In the genomic region with DNA sequence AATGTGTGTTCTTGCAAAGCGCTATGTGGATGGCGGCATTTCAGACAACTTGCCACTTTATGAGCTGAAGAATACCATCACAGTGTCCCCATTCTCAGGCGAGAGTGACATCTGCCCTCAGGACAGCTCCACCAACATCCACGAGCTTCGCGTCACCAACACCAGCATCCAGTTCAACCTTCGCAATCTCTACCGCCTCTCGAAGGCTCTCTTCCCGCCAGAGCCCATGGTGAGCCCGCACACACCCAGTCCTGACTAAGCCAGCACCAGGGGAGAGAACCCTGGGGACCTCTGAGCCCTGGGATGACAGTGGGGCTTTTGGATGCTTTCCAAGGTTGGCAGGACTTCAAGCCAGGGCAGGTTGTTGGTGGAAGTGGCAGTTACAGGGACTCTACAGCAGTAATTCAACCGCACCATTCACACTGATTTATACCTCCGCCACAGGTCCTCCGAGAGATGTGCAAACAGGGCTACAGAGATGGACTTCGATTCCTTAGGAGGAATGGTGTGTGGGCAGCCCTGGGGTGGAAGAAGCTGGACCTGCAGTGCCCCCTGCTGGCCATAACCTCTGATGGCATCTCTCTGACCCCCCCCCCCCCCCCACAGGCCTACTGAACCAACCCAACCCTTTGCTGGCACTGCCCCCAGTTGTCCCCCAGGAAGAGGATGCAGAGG, we compare ENCODE assay signal across 8 mouse cellular contexts. TPM values are rescaled to one million over a fixed set of nuclear protein-coding genes. Genes with fewer than 3 reads are reported as not detected.
A peak's percentile ranks its signal among the peaks of the same experiment; 100 is the strongest.
DNase-seq lines count a peak whose midpoint lies in the region; ATAC-seq and TF ChIP-seq lines count a peak whose summit lies in the region.

No protein-coding gene starts in this region.

- DNase-seq in hindbrain, embryonic 11.5 days (ENCODE audit: low spot score): peak; percentile 71
- no peak for DNase-seq in CH12.LX (ENCODE audit: extremely low read depth)
- peak; percentile 73 for DNase-seq in kidney, postnatal 14 days
- DNase-seq in retina, postnatal 1 day: peak; percentile 58
- DNase-seq in right cerebral cortex, postnatal 4 days: no peak
- DNase-seq in ovary, postnatal 14 days (ENCODE audit: low spot score): no peak

- TF ChIP-seq POLR2A in CH12.LX (IDR thresholded peaks at IDR 0.05; ENCODE audit: low read depth, low read length): no peak
- TF ChIP-seq POLR2A in bone marrow macrophage, adult 2 months (IDR thresholded peaks at IDR 0.05; ENCODE audit: borderline replicate concordance, low read depth, low read length): no peak

- WGBS in hindbrain, embryonic 11.5 days: 72% methylated on average over 15 of the region's 15 CpGs
- WGBS in hindbrain, embryonic 16.5 days: 77% methylated on average over 15 of the region's 15 CpGs

- H3K9ac ChIP-seq in hindbrain, embryonic 11.5 days (ENCODE audit: low read depth, low read length): no peak overlapping the region
- H3K9ac ChIP-seq in hindbrain, embryonic 16.5 days (ENCODE audit: low read depth, low read length): no peak overlapping the region
- H3K9ac ChIP-seq in CH12.LX (ENCODE audit: insufficient read depth, low read depth): no peak overlapping the region

- ATAC-seq in hindbrain, embryonic 11.5 days (ENCODE audit: low FRiP score): no peak
- ATAC-seq in hindbrain, embryonic 16.5 days: no peak

- H3K4me1 ChIP-seq in hindbrain, embryonic 11.5 days (replicated peaks; ENCODE audit: control insufficient read depth, insufficient read depth, low read length): peaks cover 3% of the 10 kb centered on the region; the same call in 1 of the 2 replicates
- peaks cover 18% of the 10 kb centered on the region for H3K4me1 ChIP-seq in hindbrain, embryonic 16.5 days (ENCODE audit: control insufficient read depth, insufficient read depth, low read depth, low read length)
- peaks cover 11 to 29% of the 10 kb centered on the region in 2 experiments for H3K4me1 ChIP-seq in CH12.LX (ENCODE audit: control insufficient read depth in 1 of 2, insufficient read depth in 2 of 2)
- peaks cover 50% of the 10 kb centered on the region for H3K4me1 ChIP-seq in bone marrow macrophage, adult 2 months (ENCODE audit: control insufficient read depth, insufficient read depth, low read length)

- no peaks in the 10 kb centered on the region for H3K79me2 ChIP-seq in CH12.LX (replicated peaks; ENCODE audit: control insufficient read depth, extremely low read depth, insufficient read depth, poor library complexity, severe bottlenecking)

- dilution Hi-C loops in CH12.LX (cut with MboI; ENCODE audit: extremely low pct_ligation_motif_present, extremely low pct_unique_long_range_greater_than_20kb, low sequenced_read_pairs): no loop called here

- H3K36me3 ChIP-seq in hindbrain, embryonic 11.5 days (ENCODE audit: control insufficient read depth, insufficient read depth, low read length): no peaks in the 10 kb centered on the region
- peaks cover 3% of the 10 kb centered on the region; the same call in 1 of the 2 replicates for H3K36me3 ChIP-seq in hindbrain, embryonic 16.5 days (ENCODE audit: control insufficient read depth, insufficient read depth, low read length)
- peaks cover 22 to 43% of the 10 kb centered on the region in 2 experiments for H3K36me3 ChIP-seq in CH12.LX (replicated peaks in 1 of 2; ENCODE audit: control insufficient read depth in 1 of 2, insufficient read depth in 1 of 2, low read length in 1 of 2)

- in situ Hi-C loops in CH12.LX (cut with MboI; ENCODE audit: low pct_ligation_motif_present, low pct_unique_long_range_greater_than_20kb, low sequenced_read_pairs): no loop called here

- no peak overlapping the region for H3K4me3 ChIP-seq in hindbrain, embryonic 11.5 days (ENCODE audit: low read depth, low read length)
- no peak overlapping the region for H3K4me3 ChIP-seq in hindbrain, embryonic 16.5 days (ENCODE audit: low read length)
- no peak overlapping the region for H3K4me3 ChIP-seq in CH12.LX (replicated peaks in 1 of 3; ENCODE audit: low read depth in 2 of 3, low read length in 2 of 3, poor library complexity in 1 of 3)
- H3K4me3 ChIP-seq in bone marrow macrophage, adult 2 months (ENCODE audit: insufficient read depth, low read length): no peak overlapping the region

- no peak for TF ChIP-seq EP300 in CH12.LX (IDR thresholded peaks at IDR 0.05; ENCODE audit: low read length)

- H3K9me3 ChIP-seq in hindbrain, embryonic 11.5 days (ENCODE audit: control insufficient read depth, low read length): no peaks in the 10 kb centered on the region
- H3K9me3 ChIP-seq in hindbrain, embryonic 16.5 days (ENCODE audit: control insufficient read depth, low read length): no peaks in the 10 kb centered on the region
- H3K9me3 ChIP-seq in CH12.LX (replicated peaks; ENCODE audit: low read length): no peaks in the 10 kb centered on the region

- H3K4me2 ChIP-seq in hindbrain, embryonic 11.5 days (replicated peaks; ENCODE audit: low read depth, low read length): no peak overlapping the region
- no peak overlapping the region for H3K4me2 ChIP-seq in hindbrain, embryonic 16.5 days (ENCODE audit: low read length)
- no peak overlapping the region for H3K4me2 ChIP-seq in CH12.LX (ENCODE audit: insufficient read depth, low read depth, poor library complexity, severe bottlenecking)

- peaks cover 40% of the 10 kb centered on the region for H3K27me3 ChIP-seq in hindbrain, embryonic 11.5 days (ENCODE audit: control insufficient read depth, insufficient read depth, low read length)
- peaks cover 26% of the 10 kb centered on the region for H3K27me3 ChIP-seq in hindbrain, embryonic 16.5 days (replicated peaks; ENCODE audit: control insufficient read depth, insufficient read depth, low read length)
- no peaks in the 10 kb centered on the region for H3K27me3 ChIP-seq in CH12.LX (replicated peaks)

- TF ChIP-seq CTCF in CH12.LX (conservative IDR thresholded peaks at IDR 0.05 in 1 of 2, IDR thresholded peaks at IDR 0.05 in 1 of 2; ENCODE audit: low read depth in 2 of 2, low read length in 2 of 2): peak in 1 of 2 experiments; percentile 69; a peak in 2 of 4 replicates
- TF ChIP-seq CTCF in bone marrow macrophage, adult 2 months (IDR thresholded peaks at IDR 0.05; ENCODE audit: low read depth, low read length): peak; percentile 18; the same call in 1 of the 2 replicates

- TF ChIP-seq RAD21 in CH12.LX (IDR thresholded peaks at IDR 0.05; ENCODE audit: low read depth, low read length): peak; percentile 58

- no peak overlapping the region for H3K27ac ChIP-seq in hindbrain, embryonic 11.5 days (ENCODE audit: low read depth, low read length)
- no peak overlapping the region for H3K27ac ChIP-seq in hindbrain, embryonic 16.5 days (ENCODE audit: low read depth, low read length)
- no peak overlapping the region for H3K27ac ChIP-seq in CH12.LX (ENCODE audit: insufficient read depth, low read depth)
- H3K27ac ChIP-seq in bone marrow macrophage, adult 2 months (ENCODE audit: insufficient read depth, low read depth, low read length): no peak overlapping the region

TF ChIP-seq in CH12.LX, 34 proteins besides CTCF, POLR2A, EP300 and RAD21:
- TF ChIP-seq ZMIZ1 (IDR thresholded peaks at IDR 0.05; ENCODE audit: low read depth, low read length) (no peak), NELFE (IDR thresholded peaks at IDR 0.05; ENCODE audit: low read depth, low read length) (no peak), ZNF384 (IDR thresholded peaks at IDR 0.05; ENCODE audit: low read depth, low read length) (no peak), TBP (conservative IDR thresholded peaks at IDR 0.05; ENCODE audit: low read depth, low read length) (no peak), SMC3 (IDR thresholded peaks at IDR 0.05; ENCODE audit: low read depth, low read length) (peak; percentile 44)

RNA-seq across cellular contexts. Expression of gene Cracr2b, which starts 2.8 kb away (rescaled TPM):
- 4.4 and 4.5 TPM in 2 replicates for polyA plus RNA-seq in hindbrain, embryonic 11.5 days (2014; fragmentation: Nextera tagmentation; extraction: Ambion mirVana)
- 7.9 and 10.8 TPM in 2 replicates for polyA plus RNA-seq in hindbrain, embryonic 16.5 days (2015; fragmentation: Nextera tagmentation; extraction: Ambion mirVana)
- not detected in 2 replicates for total RNA-seq in CH12.LX (2012; rRNA removed)
- total RNA-seq in CH12.LX (2014; rRNA removed): not detected in 2 replicates
- polyA plus RNA-seq in CH12.LX (2012; ENCODE audit: insufficient read length, low read depth): not detected in 2 replicates
- polyA plus RNA-seq in bone marrow macrophage, adult 2 months (2012; ENCODE audit: insufficient read depth, insufficient read length, missing spikeins): 66.8 and 69.6 TPM in 2 replicates

RNA-seq across cellular contexts. Expression of gene Pnpla2, which starts 3.1 kb away (rescaled TPM):
- polyA plus RNA-seq in hindbrain, embryonic 11.5 days (2014; fragmentation: Nextera tagmentation; extraction: Ambion mirVana): 13.7 and 14.2 TPM in 2 replicates
- 20.0 and 20.9 TPM in 2 replicates for polyA plus RNA-seq in hindbrain, embryonic 16.5 days (2015; fragmentation: Nextera tagmentation; extraction: Ambion mirVana)
- total RNA-seq in CH12.LX (2012; rRNA removed) (8.9 and 11.7 TPM in 2 replicates), CH12.LX (2014; rRNA removed) (1.5 and 2.8 TPM in 2 replicates)
- 25.3 and 29.6 TPM in 2 replicates for polyA plus RNA-seq in CH12.LX (2012; ENCODE audit: insufficient read length, low read depth)
- 92.9 and 94.0 TPM in 2 replicates for polyA plus RNA-seq in bone marrow macrophage, adult 2 months (2012; ENCODE audit: insufficient read depth, insufficient read length, missing spikeins)

RNA-seq across cellular contexts. Expression of gene Cd151, which starts 9.1 kb away (rescaled TPM):
- polyA plus RNA-seq in hindbrain, embryonic 11.5 days (2014; fragmentation: Nextera tagmentation; extraction: Ambion mirVana): 40.1 and 57.9 TPM in 2 replicates
- 23.0 and 24.7 TPM in 2 replicates for polyA plus RNA-seq in hindbrain, embryonic 16.5 days (2015; fragmentation: Nextera tagmentation; extraction: Ambion mirVana)
- total RNA-seq in CH12.LX (2012; rRNA removed) (14.9 and 15.0 TPM in 2 replicates), CH12.LX (2014; rRNA removed) (10.1 and 10.6 TPM in 2 replicates)
- polyA plus RNA-seq in CH12.LX (2012; ENCODE audit: insufficient read length, low read depth): 13.5 and 21.1 TPM in 2 replicates
- 49.5 and 57.9 TPM in 2 replicates for polyA plus RNA-seq in bone marrow macrophage, adult 2 months (2012; ENCODE audit: insufficient read depth, insufficient read length, missing spikeins)

RNA-seq across cellular contexts. Expression of gene Rplp2, which starts 11.0 kb away (rescaled TPM):
- 870 and 939 TPM in 2 replicates for polyA plus RNA-seq in hindbrain, embryonic 11.5 days (2014; fragmentation: Nextera tagmentation; extraction: Ambion mirVana)
- 602 and 645 TPM in 2 replicates for polyA plus RNA-seq in hindbrain, embryonic 16.5 days (2015; fragmentation: Nextera tagmentation; extraction: Ambion mirVana)
- 3,147 and 3,416 TPM in 2 replicates for total RNA-seq in CH12.LX (2012; rRNA removed)
- 791 and 892 TPM in 2 replicates for total RNA-seq in CH12.LX (2014; rRNA removed)
- 2,025 and 2,969 TPM in 2 replicates for polyA plus RNA-seq in CH12.LX (2012; ENCODE audit: insufficient read length, low read depth)
- polyA plus RNA-seq in bone marrow macrophage, adult 2 months (2012; ENCODE audit: insufficient read depth, insufficient read length, missing spikeins): 2,115 and 2,403 TPM in 2 replicates

RNA-seq across cellular contexts. Expression of gene Pidd1, which starts 14.3 kb away (rescaled TPM):
- 8.3 and 8.6 TPM in 2 replicates for polyA plus RNA-seq in hindbrain, embryonic 11.5 days (2014; fragmentation: Nextera tagmentation; extraction: Ambion mirVana)
- polyA plus RNA-seq in hindbrain, embryonic 16.5 days (2015; fragmentation: Nextera tagmentation; extraction: Ambion mirVana): 2.8 and 4.5 TPM in 2 replicates
- 7.8 and 9.6 TPM in 2 replicates for total RNA-seq in CH12.LX (2012; rRNA removed)
- 5.1 and 5.8 TPM in 2 replicates for total RNA-seq in CH12.LX (2014; rRNA removed)
- polyA plus RNA-seq in CH12.LX (2012; ENCODE audit: insufficient read length, low read depth): 21.4 and 24.9 TPM in 2 replicates
- polyA plus RNA-seq in bone marrow macrophage, adult 2 months (2012; ENCODE audit: insufficient read depth, insufficient read length, missing spikeins): 4.0 and 5.6 TPM in 2 replicates

Comparison
In these comparisons a context has a peak if more than half of its experiments do, and no peak if none do; other contexts are left out.
1. DNase-seq: peak in hindbrain, embryonic 11.5 days (single experiment), kidney, postnatal 14 days (single experiment) and retina, postnatal 1 day (single experiment); none in CH12.LX (single experiment), right cerebral cortex, postnatal 4 days (single experiment) and ovary, postnatal 14 days (single experiment).